Mouse (Mus musculus): ENCODE measurements around the gene Gm20403. TPM values are rescaled to one million over a fixed set of nuclear protein-coding genes. Genes with fewer than 3 reads are reported as not detected.

The Gm20403 gene
- polyA plus RNA-seq (2012; rRNA removed): not detected in 2 replicates

GRCm38 (mm10) chr12:54986052-54986717 is at the start of gene Gm20403:
Gene Gm20403, minus strand, starts transcription at chr12:54986529.

GRCm38 (mm10) chr12:55013626-55014398 is 27.5 kb upstream of the Gm20403 start, which contains the start of gene Baz1a:
Gene Baz1a, minus strand, starts transcription at chr12:55014348.

Other genes starting within 250 kb of the Gm20403 start
- gene Snx6, start 190.8 kb downstream of the Gm20403 start, polyA plus RNA-seq (2012; rRNA removed): 80.8 and 88.9 TPM in 2 replicates
- 73.4 and 78.8 TPM in 2 replicates for gene Cfl2, start 123.7 kb downstream of the Gm20403 start, polyA plus RNA-seq (2012; rRNA removed)
- gene Baz1a, start 27.8 kb upstream of the Gm20403 start, polyA plus RNA-seq (2012; rRNA removed): 3.2 and 3.6 TPM in 2 replicates
- gene 2700097O09Rik, start 93.6 kb upstream of the Gm20403 start, polyA plus RNA-seq (2012; rRNA removed): 27.6 and 29.4 TPM in 2 replicates
- gene Srp54a, start 93.7 kb upstream of the Gm20403 start, polyA plus RNA-seq (2012; rRNA removed): 58.3 and 69.1 TPM in 2 replicates
- 36.9 and 37.1 TPM in 2 replicates for gene Fam177a, start 137.9 kb upstream of the Gm20403 start, polyA plus RNA-seq (2012; rRNA removed)
- 39.5 and 41.4 TPM in 2 replicates for gene Srp54b, start 168.6 kb upstream of the Gm20403 start, polyA plus RNA-seq (2012; rRNA removed)
- not detected in 2 replicates for gene 1700047I17Rik2, start 213.1 kb upstream of the Gm20403 start, polyA plus RNA-seq (2012; rRNA removed)
- gene Srp54c, start 243.6 kb upstream of the Gm20403 start, polyA plus RNA-seq (2012; rRNA removed): 52.8 and 56.9 TPM in 2 replicates